Mouse (Mus musculus) hindbrain, embryonic 16.5 days (tissue): Measurements from ENCODE around the gene Socs1. TPM values are rescaled to one million over a fixed set of nuclear protein-coding genes. Genes with fewer than 3 reads are reported as not detected.

Experiments
- ATAC-seq: fragments of 200-750 bp; cut with Nextera tagmentation; 2 replicates; pipeline ENCODE4 v1.8.0; 2017; ENCODE audit warnings: moderate TSS enrichment, moderate library complexity
- H3K27ac ChIP-seq: fragments of 300-500 bp; sonication (generic); 2 replicates; pipeline ENCODE4 v1.5.1; 2014; ENCODE audit warnings: low read depth, mild to moderate bottlenecking, control low read depth, low read length, moderate library complexity
- H3K27me3 ChIP-seq: fragments of 300-500 bp; sonication (generic); replicated peaks from 2 replicates; pipeline ENCODE4 v1.6.1; 2014; ENCODE audit warnings: low read length; ENCODE audit not compliant: control insufficient read depth, insufficient read depth
- H3K36me3 ChIP-seq: fragments of 300-500 bp; sonication (generic); 2 replicates; pipeline ENCODE4 v1.6.1; 2014; ENCODE audit warnings: mild to moderate bottlenecking, low read length, moderate library complexity, mixed read lengths; ENCODE audit not compliant: control insufficient read depth, insufficient read depth
- H3K4me1 ChIP-seq: fragments of 300-500 bp; sonication (generic); 2 replicates; pipeline ENCODE4 v1.6.1; 2014; ENCODE audit warnings: low read depth, low read length; ENCODE audit not compliant: control insufficient read depth, insufficient read depth
- H3K4me2 ChIP-seq: fragments of 300-500 bp; sonication (generic); 2 replicates; pipeline ENCODE4 v1.6.1; 2014; ENCODE audit warnings: mild to moderate bottlenecking, low read length, control low read depth, moderate library complexity
- H3K4me3 ChIP-seq: fragments of 300-500 bp; sonication (generic); 2 replicates; pipeline ENCODE4 v1.5.1; 2014; ENCODE audit warnings: mild to moderate bottlenecking, low read length, control low read depth, moderate library complexity
- H3K9ac ChIP-seq: fragments of 300-500 bp; sonication (generic); 2 replicates; pipeline ENCODE4 v1.6.1; 2014; ENCODE audit warnings: low read depth, mild to moderate bottlenecking, control low read depth, low read length, moderate library complexity
- H3K9me3 ChIP-seq: fragments of 300-500 bp; sonication (generic); 2 replicates; pipeline ENCODE4 v1.6.1; 2014; ENCODE audit warnings: mild to moderate bottlenecking, low read length, moderate library complexity; ENCODE audit not compliant: control insufficient read depth
- WGBS: fragments of 180-500 bp; shearing (Covaris S2); extraction: QIAGEN DNeasy Blood & Tissue Kit; methylation state at CpG from one replicate; pipeline ENCODE4 v1.1.7; 2014; 5-methylcytosine and 5-hydroxymethylcytosine counted together
- polyA plus RNA-seq: library from polyadenylated mRNA; unstranded; fragments of >200 nt; fragmentation: Nextera tagmentation; extraction: Ambion mirVana; gene quantifications from 2 replicates; pipeline ENCODE4 v1.2.1, GENCODE M21; 2015

Gene Socs1
- polyA plus RNA-seq, 1 experiment from 2014 or later: 4.9 TPM

- Histone ChIP-seq H3K9ac (no peak overlapping the region), H3K4me3 (no peak overlapping the region), H3K27me3 (no peaks in the 10 kb centered on the region), H3K36me3 (peaks cover 3% of the 10 kb centered on the region; the same call in 1 of the 2 replicates), H3K9me3 (no peaks in the 10 kb centered on the region), H3K4me1 (no peaks in the 10 kb centered on the region; the same call in 1 of the 2 replicates), H3K4me2 (no peak overlapping the region), H3K27ac (no peak overlapping the region)
- ATAC-seq: no peak
- WGBS: 85% methylated on average over 5 of the region's 5 CpGs
Measured at GRCm38 (mm10) chr16:10732421-10732820, 52.9 kb downstream of the Socs1 start.

Other genes starting within 250 kb of the Socs1 start
- gene Dexi, start 242.5 kb downstream of the Socs1 start, polyA plus RNA-seq: 8.7 and 16.9 TPM in 2 replicates
- gene Clec16a, start 240.2 kb downstream of the Socs1 start, polyA plus RNA-seq: 60.7 and 66.7 TPM in 2 replicates
- gene Tnp2, start 3.1 kb upstream of the Socs1 start, polyA plus RNA-seq: 0.30 TPM in 1 of 2 replicates, not detected in the other
- not detected in 2 replicates for gene Prm3, start 5.4 kb upstream of the Socs1 start, polyA plus RNA-seq
- gene Prm2, start 10.6 kb upstream of the Socs1 start, polyA plus RNA-seq: not detected in 2 replicates
- gene Prm1, start 20.3 kb upstream of the Socs1 start, polyA plus RNA-seq: 0.51 TPM in 1 of 2 replicates, not detected in the other
- not detected in 2 replicates for gene Gm11172, start 27.4 kb upstream of the Socs1 start, polyA plus RNA-seq
- 0.70 and 0.74 TPM in 2 replicates for gene Rmi2, start 49.5 kb upstream of the Socs1 start, polyA plus RNA-seq